Mouse (Mus musculus) limb, embryonic 11.5 days (tissue): ENCODE results near the gene 4932414N04Rik. TPM values are rescaled to one million over a fixed set of nuclear protein-coding genes. Genes with fewer than 3 reads are reported as not detected.
"Not testable (repeated sequence)": the region's sequence is repeated elsewhere in the genome, so short reads cannot be mapped to it uniquely, and the experiment has no call there.

Experiments used
- ATAC-seq: fragments of 200-750 bp; cut with Nextera tagmentation; 2 replicates; pipeline ENCODE4 v1.8.0; 2017; ENCODE audit warnings: low read depth; ENCODE audit not compliant: insufficient number of reproducible peaks, low FRiP score, low TSS enrichment
- DNase-seq: peaks from one replicate; pipeline ENCODE4 v3.0.0-alpha.2; 2015; ENCODE audit warnings: low spot score
- H3K27ac ChIP-seq: fragments of 300-500 bp; sonication (generic); replicated peaks from 2 replicates; pipeline ENCODE4 v1.5.1; 2014; ENCODE audit warnings: low read depth, mild to moderate bottlenecking, low read length
- H3K27me3 ChIP-seq: fragments of 300-500 bp; sonication (generic); 2 replicates; pipeline ENCODE4 v1.6.1; 2014; ENCODE audit warnings: mild to moderate bottlenecking, low read length, mixed read lengths; ENCODE audit not compliant: control insufficient read depth, insufficient read depth
- H3K36me3 ChIP-seq: fragments of 300-500 bp; sonication (generic); 2 replicates; pipeline ENCODE4 v1.6.1; 2014; ENCODE audit warnings: mild to moderate bottlenecking, low read length, moderate library complexity, mixed read lengths; ENCODE audit not compliant: control insufficient read depth, insufficient read depth
- H3K4me1 ChIP-seq: fragments of 300-500 bp; sonication (generic); 2 replicates; pipeline ENCODE4 v1.6.1; 2014; ENCODE audit warnings: low read length, mixed read lengths; ENCODE audit not compliant: control insufficient read depth, insufficient read depth
- H3K4me2 ChIP-seq: fragments of 300-500 bp; sonication (generic); 2 replicates; pipeline ENCODE4 v1.6.1; 2014; ENCODE audit warnings: low read depth, mild to moderate bottlenecking, moderate library complexity; ENCODE audit not compliant: severe bottlenecking
- H3K4me3 ChIP-seq: fragments of 300-500 bp; sonication (generic); 2 replicates; pipeline ENCODE4 v1.5.1; 2014; ENCODE audit warnings: low read depth, low read length
- H3K9ac ChIP-seq: fragments of 300-500 bp; sonication (generic); 2 replicates; pipeline ENCODE4 v1.6.1; 2014; ENCODE audit warnings: mild to moderate bottlenecking, low read length
- H3K9me3 ChIP-seq: fragments of 300-500 bp; sonication (generic); 2 replicates; pipeline ENCODE4 v1.6.1; 2016; ENCODE audit warnings: low read length; ENCODE audit not compliant: control insufficient read depth
- WGBS: fragments of 180-500 bp; shearing (Covaris S2); extraction: QIAGEN DNeasy Blood & Tissue Kit; methylation state at CpG from one replicate; pipeline ENCODE4 v1.1.7; 2014; 5-methylcytosine and 5-hydroxymethylcytosine counted together
- polyA plus RNA-seq: library from polyadenylated mRNA; unstranded; fragments of >200 nt; fragmentation: Nextera tagmentation; extraction: Ambion mirVana; gene quantifications from 2 replicates; pipeline ENCODE4 v1.2.1, GENCODE M21; 2014

4932414N04Rik gene
- polyA plus RNA-seq, 1 experiment from 2014 or later, result not detected

- Histone ChIP-seq H3K27ac (no peak overlapping the region), H3K4me1 (no peaks in the 10 kb centered on the region), H3K27me3 (no peaks in the 10 kb centered on the region), H3K4me2 (peak overlapping the region; percentile 16; the same call in 1 of the 2 replicates), H3K9ac (no peak overlapping the region), H3K9me3 (no peaks in the 10 kb centered on the region), H3K36me3 (no peaks in the 10 kb centered on the region), H3K4me3 (no peak overlapping the region)
- DNase-seq (peak; percentile 31), ATAC-seq (0 out of 2 replicates have a peak, but pooled peaks have one; percentile 55)
- 54% methylated on average over 16 of the region's 16 CpGs for WGBS
Measured at GRCm38 (mm10) chr2:68782268-68783132, 126.2 kb downstream of the 4932414N04Rik start.

- 88% methylated on average over 8 of the region's 8 CpGs for WGBS
- not testable (repeated sequence) for H3K4me3 ChIP-seq, ATAC-seq, H3K4me2 ChIP-seq, H3K36me3 ChIP-seq, H3K9ac ChIP-seq, H3K4me1 ChIP-seq, H3K9me3 ChIP-seq, H3K27ac ChIP-seq, H3K27me3 ChIP-seq
- peak; percentile 14 for DNase-seq
Measured at GRCm38 (mm10) chr2:68783664-68784063, 127.4 kb downstream of the 4932414N04Rik start.

- H3K4me1 ChIP-seq, result no peaks in the 10 kb centered on the region
- WGBS, result 38% methylated on average over 5 of the region's 5 CpGs
- no peak overlapping the region for H3K4me3 ChIP-seq
- no peak overlapping the region for H3K27ac ChIP-seq
- H3K9me3 ChIP-seq, result no peaks in the 10 kb centered on the region
- DNase-seq, result peak; percentile 85
- no peaks in the 10 kb centered on the region for H3K36me3 ChIP-seq
- no peak overlapping the region for H3K4me2 ChIP-seq
- H3K9ac ChIP-seq, result no peak overlapping the region
- H3K27me3 ChIP-seq, result no peaks in the 10 kb centered on the region
- ATAC-seq, result peak; percentile 48
Measured at GRCm38 (mm10) chr2:68784710-68785427, 128.6 kb downstream of the 4932414N04Rik start.

GRCm38 (mm10) chr2:68787161-68787675 is 130.9 kb downstream of the 4932414N04Rik start:
- ATAC-seq, result no peak
- no peak overlapping the region for H3K27ac ChIP-seq

GRCm38 (mm10) chr2:68792296-68792695 is 136.0 kb downstream of the 4932414N04Rik start:
- Histone ChIP-seq H3K27me3 (no peaks in the 10 kb centered on the region), H3K27ac (no peak overlapping the region), H3K4me1 (no peaks in the 10 kb centered on the region), H3K36me3 (no peaks in the 10 kb centered on the region), H3K4me3 (no peak overlapping the region), H3K4me2 (no peak overlapping the region), H3K9ac (no peak overlapping the region), H3K9me3 (no peaks in the 10 kb centered on the region)
- 88% methylated on average over 5 of the region's 5 CpGs for WGBS
- ATAC-seq (no peak), DNase-seq (no peak)

More at GRCm38 (mm10) chr2:68787161-68787675, 130.9 kb downstream of the 4932414N04Rik start:
- Histone ChIP-seq H3K9ac (no peak overlapping the region), H3K27me3 (no peaks in the 10 kb centered on the region), H3K4me3 (no peak overlapping the region), H3K4me1 (no peaks in the 10 kb centered on the region), H3K4me2 (no peak overlapping the region), H3K36me3 (no peaks in the 10 kb centered on the region), H3K9me3 (no peaks in the 10 kb centered on the region)
- WGBS, result 87% methylated on average over 3 of the region's 3 CpGs
- DNase-seq, result no peak

- Histone ChIP-seq H3K4me3 (no peak overlapping the region), H3K27me3 (no peaks in the 10 kb centered on the region)
- 68% methylated on average over 1 of the region's 1 CpGs for WGBS
Measured at GRCm38 (mm10) chr2:68793472-68793871, 137.2 kb downstream of the 4932414N04Rik start.

GRCm38 (mm10) chr2:68794181-68794580 is 137.9 kb downstream of the 4932414N04Rik start:
- no peaks in the 10 kb centered on the region for H3K4me1 ChIP-seq
- no peak for ATAC-seq
- H3K27me3 ChIP-seq, result no peaks in the 10 kb centered on the region
- no peak overlapping the region for H3K4me3 ChIP-seq
- no peaks in the 10 kb centered on the region for H3K9me3 ChIP-seq
- no peak overlapping the region for H3K9ac ChIP-seq
- H3K27ac ChIP-seq, result no peak overlapping the region
- H3K36me3 ChIP-seq, result no peaks in the 10 kb centered on the region
- no peak overlapping the region for H3K4me2 ChIP-seq
- no peak for DNase-seq
- 94% methylated on average over 5 of the region's 5 CpGs for WGBS

More at GRCm38 (mm10) chr2:68793472-68793871, 137.2 kb downstream of the 4932414N04Rik start:
- H3K9ac ChIP-seq, result no peak overlapping the region
- H3K36me3 ChIP-seq, result no peaks in the 10 kb centered on the region
- no peak for DNase-seq
- no peak overlapping the region for H3K27ac ChIP-seq
- ATAC-seq, result no peak
- no peaks in the 10 kb centered on the region for H3K4me1 ChIP-seq
- no peak overlapping the region for H3K4me2 ChIP-seq
- no peaks in the 10 kb centered on the region for H3K9me3 ChIP-seq

- 58% methylated on average over 9 of the region's 9 CpGs for WGBS
- Histone ChIP-seq H3K4me1 (no peaks in the 10 kb centered on the region), H3K4me3 (no peak overlapping the region)
Measured at GRCm38 (mm10) chr2:68794616-68795015, 138.3 kb downstream of the 4932414N04Rik start.

More at GRCm38 (mm10) chr2:68794616-68795015, 138.3 kb downstream of the 4932414N04Rik start:
- H3K9ac ChIP-seq, result no peak overlapping the region
- no peak for DNase-seq
- H3K27me3 ChIP-seq, result no peaks in the 10 kb centered on the region
- H3K36me3 ChIP-seq, result no peaks in the 10 kb centered on the region
- no peak for ATAC-seq
- H3K27ac ChIP-seq, result no peak overlapping the region
- H3K4me2 ChIP-seq, result no peak overlapping the region
- H3K9me3 ChIP-seq, result no peaks in the 10 kb centered on the region
